Mouse (Mus musculus): ENCODE data around the gene Gm826. TPM values are rescaled to one million over a fixed set of nuclear protein-coding genes. Genes with fewer than 3 reads are reported as not detected.

The Gm826 gene
- polyA plus RNA-seq, 1 experiment from 2014 or later, result not detected

DNA sequence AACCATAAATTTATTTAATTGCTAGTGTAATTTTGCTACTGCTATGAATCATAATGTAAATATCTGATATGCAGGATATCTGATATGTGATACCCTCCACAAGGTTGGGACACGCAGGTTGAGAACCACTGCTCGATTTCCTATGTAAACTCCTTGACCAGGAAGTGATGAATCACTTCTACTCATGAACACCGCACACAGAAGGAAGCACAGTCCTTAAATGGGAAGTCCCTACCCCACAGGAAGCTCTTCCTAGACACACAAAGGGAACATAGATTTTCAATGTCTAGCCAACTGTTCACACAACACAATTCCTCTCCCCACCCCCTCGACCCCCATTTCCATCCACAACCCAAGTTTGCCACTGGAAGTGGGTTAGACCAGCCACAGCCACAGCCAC is 15.7 kb downstream of the Gm826 start:
- H3K4me2 ChIP-seq, result no peak overlapping the region
- no peak overlapping the region for H3K27ac ChIP-seq
- H3K4me3 ChIP-seq, result no peak overlapping the region
- H3K4me1 ChIP-seq, result no peaks in the 10 kb centered on the region; the same call in 1 of the 2 replicates
- no peak overlapping the region for H3K9ac ChIP-seq
- no peaks in the 10 kb centered on the region for H3K27me3 ChIP-seq (replicated peaks)
- no peaks in the 10 kb centered on the region for H3K9me3 ChIP-seq
- H3K36me3 ChIP-seq (replicated peaks), result no peaks in the 10 kb centered on the region
- no peak for ATAC-seq (replicated peaks)
- 84% methylated on average over 4 of the region's 4 CpGs for WGBS

GRCm38 (mm10) chr2:160313595-160314007 is 20.4 kb downstream of the Gm826 start:
- Histone ChIP-seq H3K4me3 (no peak overlapping the region), H3K9me3 (no peaks in the 10 kb centered on the region), H3K27me3 (replicated peaks) (no peaks in the 10 kb centered on the region), H3K4me2 (no peak overlapping the region), H3K36me3 (replicated peaks) (no peaks in the 10 kb centered on the region), H3K27ac (no peak overlapping the region), H3K9ac (no peak overlapping the region), H3K4me1 (no peaks in the 10 kb centered on the region; the same call in 1 of the 2 replicates)
- no peak for ATAC-seq (replicated peaks)
- WGBS, result 36% methylated on average over 12 of the region's 12 CpGs

DNA sequence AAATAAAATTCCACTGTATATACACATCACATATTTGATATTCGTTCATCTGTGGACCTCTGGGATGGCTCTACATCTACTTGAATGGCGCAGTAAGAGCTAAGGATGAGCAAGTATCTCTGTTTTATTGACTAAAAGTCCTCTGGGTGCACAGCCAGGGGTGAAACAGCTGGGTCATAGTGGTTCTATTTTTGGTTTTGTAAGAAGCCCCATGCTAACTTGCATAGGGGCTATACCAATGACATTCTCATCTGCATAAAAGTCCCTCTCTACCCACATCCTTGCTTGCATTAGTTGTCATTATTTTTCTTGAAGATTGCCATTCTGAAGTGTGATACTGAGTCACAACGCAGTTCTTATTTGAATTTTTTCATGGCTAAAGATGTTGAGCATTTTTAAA is 28.9 kb downstream of the Gm826 start:
- no peak for ATAC-seq (replicated peaks)

GRCm38 (mm10) chr2:160303992-160304391 is 30.0 kb downstream of the Gm826 start:
- no peak for ATAC-seq (replicated peaks)
- 96% methylated on average over 2 of the region's 2 CpGs for WGBS
- Histone ChIP-seq H3K9me3 (no peaks in the 10 kb centered on the region), H3K27me3 (replicated peaks) (no peaks in the 10 kb centered on the region), H3K4me1 (no peaks in the 10 kb centered on the region), H3K9ac (no peak overlapping the region), H3K4me3 (no peak overlapping the region), H3K4me2 (no peak overlapping the region), H3K27ac (no peak overlapping the region), H3K36me3 (replicated peaks) (no peaks in the 10 kb centered on the region)

More for the DNA sequence above, 28.9 kb downstream of the Gm826 start:
- H3K9me3 ChIP-seq, result no peaks in the 10 kb centered on the region
- no peak overlapping the region for H3K4me2 ChIP-seq
- no peaks in the 10 kb centered on the region for H3K27me3 ChIP-seq (replicated peaks)
- H3K9ac ChIP-seq, result no peak overlapping the region
- no peak overlapping the region for H3K4me3 ChIP-seq
- no peaks in the 10 kb centered on the region for H3K36me3 ChIP-seq (replicated peaks)
- 84% methylated on average over 3 of the region's 3 CpGs for WGBS
- no peak overlapping the region for H3K27ac ChIP-seq
- no peaks in the 10 kb centered on the region for H3K4me1 ChIP-seq

GRCm38 (mm10) chr2:160302013-160302412 is 31.9 kb downstream of the Gm826 start:
- no peak overlapping the region for H3K9ac ChIP-seq
- 66% methylated on average over 4 of the region's 4 CpGs for WGBS
- no peaks in the 10 kb centered on the region for H3K36me3 ChIP-seq (replicated peaks)
- no peak for ATAC-seq (replicated peaks)
- H3K4me2 ChIP-seq, result no peak overlapping the region
- no peak overlapping the region for H3K4me3 ChIP-seq
- no peak overlapping the region for H3K27ac ChIP-seq
- no peaks in the 10 kb centered on the region for H3K27me3 ChIP-seq (replicated peaks)
- H3K4me1 ChIP-seq, result no peaks in the 10 kb centered on the region
- no peaks in the 10 kb centered on the region for H3K9me3 ChIP-seq

- Histone ChIP-seq H3K27me3 (replicated peaks) (no peaks in the 10 kb centered on the region), H3K4me1 (no peaks in the 10 kb centered on the region), H3K36me3 (replicated peaks) (no peaks in the 10 kb centered on the region), H3K9me3 (no peaks in the 10 kb centered on the region), H3K27ac (no peak overlapping the region), H3K9ac (no peak overlapping the region), H3K4me3 (no peak overlapping the region), H3K4me2 (no peak overlapping the region)
- ATAC-seq (replicated peaks), result no peak
Observed at GRCm38 (mm10) chr2:160298586-160298985, 35.4 kb downstream of the Gm826 start.

DNA sequence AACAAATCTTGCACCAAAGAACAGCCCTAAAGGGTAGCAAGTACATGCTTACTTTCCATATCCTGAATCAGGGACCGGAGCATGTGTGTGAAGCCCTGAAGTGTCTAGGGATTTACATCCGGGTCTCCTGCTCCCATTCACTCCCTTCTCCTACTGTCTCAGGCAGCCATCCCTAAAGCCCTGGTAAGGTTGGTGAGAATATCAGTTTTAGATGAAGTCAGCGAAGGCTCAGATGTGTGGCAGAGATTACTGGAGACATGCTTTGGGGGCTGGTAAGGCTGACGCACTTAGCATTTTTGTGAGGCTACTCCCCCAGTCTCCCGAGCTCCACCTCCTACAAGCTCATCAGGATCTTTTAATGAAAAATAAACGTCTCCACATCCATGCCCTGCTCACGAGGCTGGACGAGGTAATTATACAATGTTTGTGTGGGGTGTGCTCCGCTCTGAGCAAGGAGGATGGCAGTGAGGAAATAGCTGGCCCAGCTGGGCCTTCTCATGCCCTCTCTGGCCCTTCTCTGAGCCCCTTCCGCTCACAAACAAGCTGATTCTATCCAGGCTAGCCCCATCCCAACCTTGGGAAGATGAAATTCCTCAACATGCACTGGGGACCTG is 45.3 kb downstream of the Gm826 start:
- Histone ChIP-seq H3K4me3 (no peak overlapping the region), H3K9ac (no peak overlapping the region), H3K27me3 (replicated peaks) (no peaks in the 10 kb centered on the region), H3K9me3 (no peaks in the 10 kb centered on the region), H3K4me1 (no peaks in the 10 kb centered on the region), H3K4me2 (no peak overlapping the region), H3K27ac (no peak overlapping the region), H3K36me3 (replicated peaks) (no peaks in the 10 kb centered on the region)
- whole genome bisulfite sequencing, result 80% methylated on average over 10 of the region's 10 CpGs
- no peak for ATAC-seq (replicated peaks)

DNA sequence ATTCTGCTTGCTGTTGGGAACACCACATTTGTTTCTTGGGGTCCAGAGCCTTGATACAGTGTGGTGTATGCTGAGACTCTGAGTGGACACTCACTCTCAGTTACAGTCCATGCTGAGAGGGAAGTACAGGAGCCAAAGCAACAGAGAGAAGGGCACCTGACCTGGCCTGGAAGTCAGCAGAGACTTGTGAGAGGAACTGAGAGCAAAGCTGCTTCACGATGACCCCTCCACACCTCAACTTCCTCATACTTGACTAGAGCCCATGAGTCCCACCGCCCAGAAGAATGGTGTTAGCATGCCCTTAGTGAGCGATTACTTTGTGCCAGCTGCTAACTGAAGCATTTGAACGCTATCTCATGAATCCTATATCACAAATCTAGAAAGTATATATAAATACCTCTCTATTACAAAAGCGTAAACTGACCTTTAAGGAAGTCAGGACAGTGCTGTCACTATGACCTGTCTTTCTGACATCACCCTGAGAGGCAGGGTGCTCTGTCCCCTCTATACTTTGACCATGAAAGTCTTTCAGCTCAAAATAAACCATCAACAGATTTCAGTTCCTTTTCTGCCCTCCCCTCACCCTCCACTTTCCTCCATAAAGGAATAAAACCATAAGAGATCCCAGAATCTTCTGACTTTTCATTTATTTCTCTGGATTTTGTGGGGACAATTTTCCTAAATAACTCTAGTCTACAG is 57.9 kb downstream of the Gm826 start:
- H3K36me3 ChIP-seq (replicated peaks), result no peaks in the 10 kb centered on the region
- WGBS, result 89% methylated on average over 5 of the region's 5 CpGs

GRCm38 (mm10) chr2:160267828-160268453 is 66.0 kb downstream of the Gm826 start:
- Histone ChIP-seq H3K9me3 (no peaks in the 10 kb centered on the region), H3K36me3 (replicated peaks) (no peaks in the 10 kb centered on the region), H3K9ac (no peak overlapping the region), H3K4me3 (no peak overlapping the region), H3K27me3 (replicated peaks) (no peaks in the 10 kb centered on the region), H3K4me2 (no peak overlapping the region), H3K27ac (no peak overlapping the region), H3K4me1 (no peaks in the 10 kb centered on the region)
- WGBS, result 88% methylated on average over 11 of the region's 11 CpGs
- ATAC-seq (replicated peaks), result no peak

More for the DNA sequence above, 57.9 kb downstream of the Gm826 start:
- no peak overlapping the region for H3K27ac ChIP-seq
- H3K4me2 ChIP-seq, result no peak overlapping the region
- no peaks in the 10 kb centered on the region for H3K9me3 ChIP-seq
- no peak overlapping the region for H3K9ac ChIP-seq
- H3K4me1 ChIP-seq, result no peaks in the 10 kb centered on the region
- no peak for ATAC-seq (replicated peaks)
- H3K4me3 ChIP-seq, result no peak overlapping the region
- H3K27me3 ChIP-seq (replicated peaks), result no peaks in the 10 kb centered on the region

DNA sequence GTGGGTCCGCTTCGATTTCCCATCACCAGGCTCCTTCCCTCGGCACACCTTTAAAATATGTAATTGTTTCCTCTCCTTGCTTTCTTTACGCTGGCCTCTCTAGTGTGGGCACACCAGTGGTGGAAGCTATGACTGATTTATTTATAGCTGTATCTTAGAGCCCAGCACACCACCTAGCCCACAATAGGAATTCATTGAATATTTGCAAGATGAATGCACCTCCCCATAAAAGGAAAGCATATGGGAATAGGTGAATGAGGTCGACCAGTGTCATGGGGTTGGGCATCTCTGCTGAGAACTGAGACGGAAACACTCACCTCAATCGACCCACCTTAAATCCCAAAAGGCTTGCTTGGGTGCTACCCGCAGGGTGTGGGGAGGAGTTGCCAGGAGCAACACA is 70.1 kb downstream of the Gm826 start:
- no peaks in the 10 kb centered on the region for H3K4me1 ChIP-seq
- 91% methylated on average over 8 of the region's 8 CpGs for WGBS
- no peaks in the 10 kb centered on the region for H3K9me3 ChIP-seq
- H3K36me3 ChIP-seq (replicated peaks), result no peaks in the 10 kb centered on the region
- no peak overlapping the region for H3K4me3 ChIP-seq
- no peak overlapping the region for H3K4me2 ChIP-seq
- H3K27ac ChIP-seq, result no peak overlapping the region
- H3K27me3 ChIP-seq (replicated peaks), result no peaks in the 10 kb centered on the region
- H3K9ac ChIP-seq, result no peak overlapping the region
- ATAC-seq (replicated peaks), result no peak

GRCm38 (mm10) chr2:160261538-160261937 is 72.4 kb downstream of the Gm826 start:
- Histone ChIP-seq H3K4me2 (no peak overlapping the region), H3K36me3 (replicated peaks) (no peaks in the 10 kb centered on the region), H3K9me3 (no peaks in the 10 kb centered on the region), H3K4me1 (no peaks in the 10 kb centered on the region), H3K27me3 (replicated peaks) (no peaks in the 10 kb centered on the region), H3K4me3 (no peak overlapping the region), H3K27ac (no peak overlapping the region), H3K9ac (no peak overlapping the region)
- ATAC-seq (replicated peaks), result no peak
- 93% methylated on average over 3 of the region's 3 CpGs for WGBS

Data from midbrain, embryonic 15.5 days (tissue).